Mouse (Mus musculus) adrenal gland, postnatal 10 days (tissue): ENCODE results near the gene Gm20683. TPM values are rescaled to one million over a fixed set of nuclear protein-coding genes. Genes with fewer than 3 reads are reported as not detected.
A peak's percentile ranks its signal among the peaks of the same experiment; 100 is the strongest.

Experiments used
- DNase-seq: peaks from one replicate; pipeline ENCODE4 v3.0.0; 2021; ENCODE audit warnings: mixed read lengths
- total RNA-seq, 2 experiments: library from RNA; stranded (reverse); gene quantifications; 2 replicates each; pipeline ENCODE4 v1.2.3; 2021

Gene Gm20683
- total RNA-seq, 2 experiments from 2014 or later, result 7.0 to 12.3 TPM

DNA sequence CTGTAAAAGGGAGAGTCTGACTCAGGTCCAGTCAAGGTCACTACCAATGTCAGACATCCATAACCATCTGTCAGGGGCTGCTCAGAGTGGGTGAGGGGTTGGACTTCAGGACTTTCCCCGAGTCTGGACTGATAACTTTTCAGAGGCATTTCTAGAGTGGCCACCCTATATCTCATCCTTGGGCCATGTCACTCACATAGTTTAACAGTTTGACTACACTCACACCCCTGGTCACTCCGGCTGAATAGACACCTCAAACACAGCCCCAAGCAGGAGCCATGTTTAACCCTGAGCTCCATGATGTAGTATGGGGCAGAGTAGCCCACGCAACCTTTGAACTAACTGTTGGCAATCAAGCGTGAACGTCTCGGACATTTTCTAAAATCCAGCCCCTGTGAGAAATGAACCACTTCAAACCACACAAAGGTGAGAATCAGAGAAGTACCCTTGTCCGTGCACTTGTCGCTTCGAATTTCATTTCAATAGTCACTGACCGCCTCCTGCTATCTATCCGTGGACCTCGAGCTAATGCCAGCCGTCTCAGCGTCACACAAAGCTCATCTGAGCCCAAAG is 32.7 kb upstream of the Gm20683 start:
- peak; percentile 44 for DNase-seq

DNA sequence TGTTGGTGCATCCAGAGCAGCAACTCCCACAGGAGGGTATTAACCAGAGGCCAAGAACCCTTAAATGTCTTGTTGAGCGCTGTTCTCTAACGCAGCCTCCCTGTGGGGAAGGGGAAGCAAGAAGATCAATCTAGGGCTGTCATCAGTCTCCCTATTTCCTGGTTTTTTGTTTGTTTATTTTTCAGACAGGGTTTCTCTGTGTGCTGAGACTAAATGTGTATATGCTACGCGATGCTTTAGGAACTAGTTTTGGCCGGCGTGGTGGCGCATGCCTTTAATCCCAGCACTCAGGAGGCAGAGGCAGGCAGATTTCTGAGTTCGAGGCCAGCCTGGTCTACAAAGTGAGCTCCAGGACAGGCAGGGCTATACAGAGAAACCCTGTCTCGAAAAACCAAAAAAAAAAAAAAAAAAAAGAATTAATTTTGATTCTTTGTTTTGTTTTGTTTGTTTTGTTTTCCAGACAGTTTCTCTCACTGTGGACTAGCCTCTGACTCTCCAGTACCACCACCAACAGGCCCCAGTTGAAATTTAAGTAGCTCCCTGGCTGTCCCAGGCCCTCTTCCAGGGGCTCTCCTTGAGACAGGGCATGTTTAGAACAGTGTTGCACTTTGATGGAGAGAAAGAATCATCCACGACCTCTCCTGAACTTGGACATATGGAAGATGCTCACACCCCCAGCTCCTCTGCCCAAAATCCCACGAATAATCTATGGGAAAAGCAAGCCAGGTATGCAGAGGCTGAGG is 32.0 kb upstream of the Gm20683 start:
- no peak for DNase-seq

DNA sequence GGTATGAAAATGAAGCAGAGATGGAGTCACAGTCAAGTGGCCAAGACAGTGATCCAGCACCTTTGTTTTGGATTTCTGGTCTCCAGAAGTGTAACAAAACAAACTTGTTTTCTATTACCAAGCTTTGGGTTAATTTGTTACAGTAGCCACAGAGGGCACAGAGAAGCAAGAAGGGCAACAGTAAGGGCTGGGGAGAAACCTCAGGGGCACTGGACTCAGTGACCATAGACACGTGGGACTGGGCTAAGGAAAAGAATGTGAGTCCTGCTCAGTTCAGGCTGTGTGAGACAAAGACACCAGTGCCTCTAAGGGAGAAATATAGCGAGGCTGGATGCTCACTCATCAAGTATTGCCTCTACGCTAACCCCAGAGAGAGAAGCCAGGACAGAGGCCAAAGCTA is 31.1 kb upstream of the Gm20683 start:
- DNase-seq, result no peak

DNA sequence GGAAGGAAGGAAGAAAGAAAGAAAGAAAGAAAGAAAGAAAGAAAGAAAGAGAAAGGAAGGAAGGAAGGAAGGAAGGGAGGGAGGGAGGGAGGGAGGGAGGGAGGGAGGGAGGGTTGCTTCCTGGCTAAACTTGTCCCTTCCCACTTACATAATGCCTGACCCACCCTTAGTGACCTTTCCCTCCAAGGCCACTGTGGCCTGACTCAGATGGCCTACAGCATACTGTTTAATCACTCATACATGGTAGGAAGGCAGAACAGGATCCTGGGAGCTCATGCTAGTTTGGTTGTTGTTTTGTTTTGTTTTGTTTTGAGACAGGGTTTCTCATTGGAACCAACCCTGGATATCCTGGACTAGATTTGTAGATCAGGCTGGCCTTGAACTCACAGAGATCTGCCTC is 30.0 kb upstream of the Gm20683 start:
- peak; percentile 69 for DNase-seq

DNA sequence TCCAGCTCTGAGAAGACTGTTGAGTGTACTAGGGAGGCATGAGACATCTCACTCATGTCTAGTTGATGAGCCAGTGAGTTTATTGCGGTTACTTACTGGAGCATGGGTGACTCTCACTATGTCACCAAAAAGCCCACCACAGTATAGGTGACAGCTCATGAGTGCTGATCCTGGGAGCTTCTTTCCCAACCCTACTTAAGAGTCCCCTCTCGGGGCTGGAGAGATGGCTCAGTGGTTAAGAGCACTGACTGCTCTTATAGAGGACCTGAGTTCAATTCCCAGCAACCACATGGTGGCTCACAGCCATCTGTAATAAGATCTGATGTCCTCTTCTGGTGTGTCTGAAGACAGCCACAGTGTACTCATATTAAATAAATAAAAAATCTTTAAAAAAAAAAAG is 28.4 kb upstream of the Gm20683 start:
- DNase-seq, result no peak

DNA sequence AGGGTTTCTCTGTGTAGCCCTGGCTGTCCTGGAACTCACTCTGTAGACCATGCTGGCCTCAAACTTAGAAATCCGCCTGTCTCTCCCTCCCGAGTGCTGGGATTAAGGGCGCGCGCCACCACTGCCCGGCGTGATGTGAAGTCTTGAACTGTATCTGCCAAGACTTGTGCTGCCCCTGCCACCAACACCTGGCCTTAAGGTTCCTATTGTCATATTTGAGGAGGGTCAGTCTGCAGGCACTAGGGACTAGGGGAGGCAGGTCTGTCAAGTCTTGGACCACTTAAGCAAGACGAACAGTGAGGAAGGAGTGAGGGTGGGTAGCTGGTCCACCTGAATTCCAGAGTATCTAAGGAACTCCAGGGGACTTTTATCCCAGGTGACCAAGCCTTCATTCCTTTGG is 27.9 kb upstream of the Gm20683 start:
- no peak for DNase-seq

DNA sequence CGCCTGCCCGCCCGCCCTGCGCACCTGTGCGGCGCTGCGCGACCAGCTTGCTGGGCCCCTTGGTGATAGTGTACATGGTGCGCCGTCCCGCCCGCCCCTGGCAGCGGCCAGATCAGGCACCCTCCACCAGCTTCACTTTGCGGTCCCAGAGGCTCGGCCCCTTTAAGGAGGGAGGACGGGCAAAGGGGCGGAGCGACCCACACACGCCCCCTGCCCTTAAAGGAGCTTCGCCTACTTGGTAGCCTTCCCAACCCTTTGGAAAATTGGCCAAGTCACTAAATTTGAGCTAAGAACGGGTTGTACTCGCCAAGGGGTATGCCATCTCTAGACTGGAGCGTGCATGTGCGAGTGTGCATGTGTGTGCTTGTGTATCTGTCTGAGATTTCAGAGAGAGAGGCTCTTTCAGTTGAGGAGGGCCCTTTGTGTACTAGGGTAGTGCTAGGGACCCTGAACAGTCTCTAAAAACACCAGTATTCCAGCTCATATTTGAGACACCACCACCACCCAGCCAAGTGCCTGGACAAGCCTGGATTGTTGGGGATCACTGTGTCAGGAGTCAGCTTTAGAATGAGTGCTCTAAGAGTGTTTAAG is 27.1 kb upstream of the Gm20683 start, which contains the start of gene Mcrip2:
Mcrip2 (minus strand) TSS at position 164 of the 591 bp plus-strand sequence.
- peak; percentile 92 for DNase-seq

DNA sequence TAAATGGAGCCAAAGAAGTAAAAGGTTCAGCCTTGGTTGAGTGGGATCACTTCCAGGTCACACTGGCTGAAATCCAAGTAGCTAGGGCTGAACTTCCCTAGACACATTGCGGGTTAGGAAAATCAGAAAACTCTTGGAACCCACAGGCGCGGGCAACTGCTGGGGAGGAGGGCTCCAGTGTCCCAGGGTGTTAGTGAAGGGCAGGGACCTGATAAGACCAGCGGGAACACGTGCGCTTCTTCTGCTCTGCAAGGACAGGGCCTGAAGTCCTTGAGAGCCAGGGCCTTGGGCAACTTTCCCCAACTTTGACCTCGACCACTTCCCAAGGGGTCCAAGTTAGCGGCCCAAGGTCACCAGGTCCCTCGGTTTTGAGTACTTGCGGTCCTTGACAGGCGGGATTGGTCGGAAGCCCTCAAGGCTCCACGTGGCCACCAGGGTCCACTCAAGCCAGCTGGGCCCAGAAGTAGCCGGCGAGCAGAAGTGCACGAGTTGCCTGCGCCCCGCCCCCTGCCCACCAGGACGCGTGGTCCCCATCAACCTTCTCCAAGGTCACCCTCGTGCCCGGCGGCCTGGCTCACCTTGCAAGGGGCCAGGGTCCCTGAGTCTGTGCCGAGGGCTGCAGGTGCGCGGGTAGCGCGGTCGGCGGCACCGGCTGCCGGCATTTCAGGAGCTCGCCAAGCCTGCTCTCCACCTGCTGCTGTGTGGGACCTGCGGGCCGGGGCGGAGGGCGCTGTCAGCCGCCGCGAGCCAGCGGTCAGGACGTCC is 26.5 kb upstream of the Gm20683 start:
- peak; percentile 88 for DNase-seq

DNA sequence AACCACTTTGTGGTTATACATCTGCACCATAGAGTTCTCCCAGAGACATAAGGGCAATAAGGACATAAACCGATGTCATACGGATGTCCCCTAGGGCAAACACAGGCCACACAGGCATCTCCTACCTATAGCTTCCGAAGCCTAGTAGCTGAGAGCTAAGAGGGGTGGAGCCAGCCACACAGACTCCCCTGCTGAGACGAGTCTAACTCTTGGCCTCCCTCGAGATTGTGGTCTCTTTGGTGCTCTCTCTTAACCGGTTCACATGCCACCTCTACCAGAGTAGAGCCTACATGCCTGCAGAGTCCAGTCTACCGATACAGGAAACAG is 25.9 kb upstream of the Gm20683 start:
- no peak for DNase-seq

DNA sequence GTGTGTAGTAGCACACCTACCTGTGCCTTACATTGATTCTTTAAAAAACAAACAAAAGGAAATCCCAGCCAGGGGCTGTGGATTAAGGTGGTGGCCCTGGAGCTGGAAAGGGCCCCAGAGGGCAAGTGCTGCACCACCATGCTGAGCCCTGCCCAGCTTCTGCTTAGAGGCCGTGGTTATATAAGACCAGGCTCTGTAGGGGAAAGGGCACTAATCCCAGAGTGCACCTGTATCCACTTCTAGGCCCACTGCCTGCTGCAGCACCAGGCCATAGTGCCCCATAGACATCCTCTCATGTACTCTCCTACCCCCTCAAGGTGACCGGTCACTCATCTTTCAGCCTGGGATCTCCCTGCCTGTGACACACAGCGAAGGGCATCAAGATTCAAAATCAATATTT is 24.6 kb upstream of the Gm20683 start:
- DNase-seq, result peak; percentile 56

DNA sequence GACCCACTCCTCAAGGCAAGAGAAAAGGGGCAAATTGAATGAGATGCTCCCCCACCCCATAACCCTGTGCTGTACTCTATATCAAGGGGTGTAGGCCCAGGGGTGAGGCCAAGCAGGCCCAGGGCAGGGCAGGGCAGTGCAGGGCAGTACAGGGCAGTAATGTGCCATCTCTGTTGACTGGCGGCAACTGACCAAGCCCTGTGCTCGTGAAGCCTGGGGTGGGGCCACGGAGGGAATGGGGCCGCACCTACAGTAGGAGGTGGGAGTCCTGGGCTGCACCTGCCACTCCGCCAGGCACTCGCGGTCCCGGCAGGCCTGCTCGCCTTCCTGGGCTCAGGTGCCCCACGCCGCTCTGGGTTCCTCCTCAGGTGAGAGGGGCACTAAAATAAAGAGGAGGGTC is 23.7 kb upstream of the Gm20683 start:
- DNase-seq, result no peak

DNA sequence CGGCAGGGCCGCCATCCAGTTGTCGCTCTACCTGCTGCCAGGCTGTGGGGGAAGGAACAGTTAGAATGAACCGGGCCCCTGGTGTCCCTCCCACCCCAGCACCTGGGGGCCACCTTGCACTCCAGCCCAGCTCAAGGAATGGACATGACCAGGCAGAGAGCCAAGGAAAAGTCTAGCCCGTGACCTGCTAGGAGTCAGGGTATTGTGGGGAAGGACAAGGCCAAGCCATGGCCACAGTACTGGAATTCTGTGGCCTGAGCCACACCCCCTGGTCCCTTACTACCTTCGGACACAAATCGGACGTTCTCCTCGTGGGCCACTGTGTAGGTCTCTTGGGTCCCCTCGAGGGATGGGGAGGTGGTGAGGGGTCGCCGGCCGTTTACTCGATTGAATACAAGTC is 22.7 kb upstream of the Gm20683 start:
- DNase-seq, result peak; percentile 45

DNA sequence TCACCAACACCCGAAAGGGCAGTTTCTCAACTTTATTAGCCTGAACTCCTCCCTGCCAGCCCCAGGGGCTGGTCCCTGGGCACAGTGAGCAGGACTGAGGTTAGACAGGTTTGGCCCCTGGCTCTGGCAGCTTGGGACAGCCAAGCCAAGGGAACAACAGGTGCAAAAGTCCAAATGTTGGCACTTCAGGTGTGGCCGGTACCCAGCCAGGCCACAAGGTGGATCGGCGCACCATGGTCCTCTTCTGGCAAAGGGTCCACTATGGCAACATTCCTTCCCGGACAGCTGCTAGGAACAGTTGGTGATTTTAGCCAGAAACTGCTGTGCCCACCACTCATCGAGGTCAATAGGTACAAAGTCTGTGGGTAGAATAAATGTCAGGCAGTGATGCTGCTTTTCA is 22.1 kb upstream of the Gm20683 start:
- no peak for DNase-seq

DNA sequence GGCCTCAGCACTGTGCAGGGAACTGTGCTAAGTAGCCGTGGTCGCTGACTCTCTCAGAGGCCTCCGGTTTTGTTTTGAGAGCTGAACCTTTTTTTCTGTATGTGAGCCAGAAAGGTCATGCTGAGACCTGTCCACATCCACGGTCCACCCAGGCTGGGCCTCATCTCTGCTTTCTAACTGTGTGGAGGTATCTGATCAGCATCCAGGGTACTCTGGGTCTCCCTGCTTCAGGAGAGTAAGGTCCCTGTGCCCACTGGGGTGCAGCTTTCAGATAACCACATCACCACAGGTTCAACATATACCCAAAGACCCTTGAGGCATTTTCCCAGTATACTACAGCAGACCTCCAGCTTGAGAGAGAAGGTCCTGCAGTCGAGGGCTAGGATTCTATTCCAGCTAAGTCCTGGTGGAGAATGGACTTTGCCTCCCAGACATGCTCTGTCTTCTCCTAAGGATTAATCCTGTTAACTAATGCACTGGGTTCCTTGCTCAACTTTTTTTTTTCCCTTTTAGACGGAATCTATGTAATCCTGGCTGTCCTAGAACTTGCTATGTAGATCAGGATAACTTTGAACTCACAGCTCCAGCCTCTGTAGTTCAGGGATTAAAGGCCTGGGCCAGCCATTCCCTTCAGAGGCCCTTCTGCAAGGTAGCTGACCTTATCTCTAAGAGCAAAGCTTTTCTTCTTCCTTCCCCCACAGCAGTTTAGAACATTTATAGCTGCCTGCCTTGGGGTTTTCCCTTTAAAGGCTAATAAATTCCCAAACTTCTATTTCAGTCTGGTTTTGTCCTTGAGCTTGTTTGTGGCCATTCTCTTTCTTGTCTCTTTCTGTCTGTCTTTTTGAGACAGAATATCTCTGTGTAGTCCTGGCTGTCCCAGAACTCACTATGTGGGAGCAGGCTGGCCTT is 20.4 kb upstream of the Gm20683 start:
- no peak for DNase-seq

DNA sequence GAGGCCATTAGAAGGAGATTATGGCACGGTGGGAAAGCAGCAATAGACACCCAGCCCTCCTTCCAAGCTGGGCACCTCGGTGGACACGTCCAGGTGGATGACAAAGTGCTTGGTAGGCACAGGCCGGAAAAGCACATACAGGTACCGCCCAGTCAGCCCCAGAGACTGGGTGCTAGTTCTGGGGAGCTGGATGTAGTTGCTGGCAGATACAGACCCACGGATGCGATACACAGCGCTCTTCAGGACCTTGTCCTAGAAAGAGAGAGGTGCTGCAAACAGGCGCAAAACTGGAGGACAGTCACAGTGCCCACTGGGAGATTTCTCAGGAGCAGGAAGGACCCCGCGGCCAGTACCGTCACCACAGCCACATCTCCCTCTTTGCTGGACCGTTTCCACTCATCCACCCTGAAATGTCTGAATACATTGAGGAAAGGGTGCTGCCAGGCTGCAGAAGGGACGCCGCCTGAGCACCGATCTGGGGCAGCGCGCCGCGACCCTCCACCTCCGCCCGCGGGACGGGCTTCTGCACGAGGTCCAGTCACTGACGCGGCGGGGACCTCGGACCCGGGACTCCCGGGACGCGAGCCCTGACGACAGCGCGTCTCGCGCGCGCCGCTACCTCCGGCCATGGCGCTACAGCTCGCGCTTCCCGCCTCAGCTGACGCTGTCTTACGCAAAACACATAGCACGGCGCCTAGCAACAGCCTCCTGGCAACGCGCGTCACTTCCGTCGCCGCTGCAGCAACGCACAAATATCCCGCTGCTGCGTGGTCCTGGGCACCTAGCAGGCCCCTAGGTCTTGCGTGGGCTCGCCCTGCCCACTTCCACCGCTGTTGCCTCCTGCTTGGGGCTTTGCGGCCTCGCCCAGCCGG is 19.5 kb upstream of the Gm20683 start, which contains the start of gene Wdr90:
Wdr90 (minus strand) TSS at position 670 of the 872 bp plus-strand sequence.
- DNase-seq, result peak; percentile 95

DNA sequence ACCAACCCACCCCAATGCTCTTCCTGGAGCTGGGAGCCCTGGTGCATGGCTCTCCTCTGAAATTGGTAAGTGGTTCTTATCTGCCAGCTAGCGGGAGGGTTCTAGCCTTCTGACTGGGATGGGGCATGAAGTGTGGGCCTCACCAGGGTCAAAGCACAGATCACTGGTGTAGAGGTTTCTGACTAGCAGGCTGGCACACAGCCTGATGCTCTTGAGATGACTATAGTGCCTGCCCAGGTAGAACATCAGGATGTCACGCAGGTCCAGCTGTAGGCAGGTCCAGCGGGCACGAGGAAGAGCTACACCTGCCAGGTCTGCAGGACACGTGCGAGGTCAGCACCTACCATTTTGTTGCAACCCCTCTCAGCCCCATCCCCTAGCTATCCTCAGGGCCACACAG is 18.7 kb upstream of the Gm20683 start:
- DNase-seq, result no peak

DNA sequence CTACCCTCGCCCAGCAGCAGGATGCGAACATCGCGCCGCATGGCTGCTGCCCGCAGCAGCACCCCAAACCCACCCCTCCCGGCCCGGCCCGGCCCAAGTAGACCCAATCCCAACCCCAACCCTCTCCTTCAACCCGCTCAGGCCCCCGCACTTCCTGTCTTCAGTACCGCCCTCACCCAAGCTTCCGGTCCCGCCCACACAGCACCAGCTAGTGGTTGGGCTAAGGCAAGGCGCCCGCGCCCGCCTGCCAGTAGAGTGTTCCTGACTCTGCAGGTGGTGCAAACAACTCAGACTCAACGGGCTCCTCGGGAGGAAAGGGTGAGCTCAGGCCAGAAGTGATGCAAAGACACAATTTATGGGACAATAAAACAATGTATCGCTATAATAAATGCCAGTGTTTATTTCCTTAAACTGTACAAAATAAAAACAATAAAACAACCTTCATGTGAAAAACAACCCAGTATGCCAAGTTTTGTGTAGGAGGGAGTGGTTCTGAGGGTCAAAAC is 2.9 kb upstream of the Gm20683 start, which contains the start of gene Rhot2:
Rhot2 (minus strand) TSS at position 456 of the 506 bp plus-strand sequence.
- peak; percentile 97 for DNase-seq

DNA sequence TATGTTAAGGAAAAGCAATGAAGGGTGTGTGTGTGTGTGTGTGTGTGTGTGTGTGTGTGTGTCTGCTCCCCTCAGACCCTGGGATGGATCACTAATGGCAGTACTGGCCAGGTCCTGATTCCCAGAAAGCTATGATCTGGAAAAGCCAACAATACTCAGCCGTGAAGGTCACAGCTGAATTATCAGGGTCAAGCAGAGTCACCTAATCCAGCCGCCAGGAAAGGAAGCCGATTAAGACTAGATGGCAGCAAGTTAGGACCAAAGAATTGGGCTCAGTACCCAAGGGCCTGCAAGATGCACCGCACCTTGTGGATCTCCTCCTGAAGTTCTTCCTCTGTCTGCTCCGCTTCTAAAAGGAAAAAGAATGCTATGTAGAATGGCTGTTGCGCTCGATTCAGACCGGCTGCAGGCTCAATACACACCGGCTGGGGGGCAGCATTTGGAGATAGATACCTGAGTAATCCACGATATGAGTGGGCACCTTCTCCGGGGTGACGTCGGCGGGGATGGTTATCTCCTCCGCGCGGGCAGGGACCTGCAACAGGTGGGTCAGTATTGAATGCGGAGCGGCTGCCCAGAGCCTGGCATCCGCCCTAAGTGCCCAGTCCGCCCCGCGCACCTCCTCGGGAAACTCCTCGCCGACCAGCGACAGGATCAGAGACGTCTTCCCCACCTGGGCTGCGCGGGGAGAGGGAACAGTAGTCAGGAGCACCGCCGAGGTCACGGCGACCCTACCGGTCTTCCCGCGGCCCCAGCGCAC is 2.3 kb upstream of the Gm20683 start:
- DNase-seq, result no peak

DNA sequence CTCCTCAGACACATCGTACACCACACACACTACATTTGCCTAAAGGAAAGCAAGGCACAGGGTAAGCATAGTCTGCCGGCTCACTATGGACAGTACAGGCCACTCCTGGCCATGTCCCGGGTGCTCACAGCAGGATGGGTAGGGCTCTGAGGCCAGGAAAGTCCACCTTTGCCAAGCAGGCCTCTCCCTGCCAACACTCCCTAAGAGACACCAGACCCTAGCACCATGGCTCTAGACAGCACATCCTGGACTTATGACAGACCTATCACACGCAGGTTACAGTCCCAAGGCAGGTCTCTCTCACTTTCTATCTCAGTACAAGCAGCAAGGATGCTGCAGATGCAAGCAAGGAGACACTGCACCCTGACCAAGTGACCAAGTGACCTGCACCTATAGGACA is 1.6 kb upstream of the Gm20683 start:
- no peak for DNase-seq

DNA sequence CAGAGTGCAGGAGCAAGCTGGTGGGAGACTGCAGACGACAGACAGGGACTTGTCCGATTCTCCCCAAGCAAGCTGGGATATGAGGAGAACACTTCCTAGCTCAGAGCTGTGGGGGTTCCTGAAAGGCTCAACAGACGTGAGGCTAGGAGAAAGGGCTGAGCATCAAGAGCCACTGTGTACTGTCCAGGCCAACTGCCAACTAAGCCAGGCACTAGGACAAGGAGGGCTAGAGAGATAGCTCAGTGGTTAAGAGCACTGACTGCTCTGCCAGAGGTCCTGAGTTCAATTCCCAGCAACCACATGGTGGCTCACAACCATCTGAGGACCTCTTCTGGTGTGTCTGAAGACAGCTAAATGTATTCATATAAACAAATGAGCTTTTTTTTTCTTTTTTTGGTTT is 946 bp upstream of the Gm20683 start:
- no peak for DNase-seq
